Comparison of ENCODE assay signal across 14 mouse cellular contexts in genomic region chr9:58659989-58660388, GRCm38 (mm10).
DNase-seq lines count a peak whose midpoint lies in the region; ATAC-seq and TF ChIP-seq lines count a peak whose summit lies in the region.
"Had no signal": no experiment of that assay in that cellular context is flagged by ENCODE, and none has a peak within 500 bp of the region (broad histone marks: within the 10 kb centered on the region; RNA-seq: fewer than 3 reads in every experiment).

No protein-coding gene starts in this region.

- peak; percentile 90 for DNase-seq in heart, embryonic 10.5 days (ENCODE audit: low spot score)
- DNase-seq in heart, adult 2 months: no peak
- no peak for DNase-seq in lung, adult 2 months
- peak; percentile 71 to 78 for DNase-seq in spleen, postnatal 4 days (ENCODE audit: low spot score in 2 of 2)
- no peak for DNase-seq in layer of hippocampus, adult 11-12 months (ENCODE audit: low spot score)
- no peak for DNase-seq in neural tube, embryonic 10.5 days (ENCODE audit: extremely low spot score, low spot score)
- DNase-seq: cerebellum, adult 8-10 months; right cerebral cortex, postnatal 25 days had no signal

- intact Hi-C loops in heart, adult 2 months (cut with DNase I): no loop called here

- no peak for TF ChIP-seq POLR2A in heart, adult 2 months (IDR thresholded peaks at IDR 0.05; ENCODE audit: insufficient read depth, low read depth, low read length)
- TF ChIP-seq POLR2A in lung, adult 2 months (IDR thresholded peaks at IDR 0.05; ENCODE audit: borderline replicate concordance, extremely low read depth, low read depth, low read length): no peak

- H3K9me3 ChIP-seq in heart, embryonic 10.5 days: no peaks in the 10 kb centered on the region
- no peaks in the 10 kb centered on the region for H3K9me3 ChIP-seq in lung, embryonic 15.5 days
- H3K9me3 ChIP-seq in liver, embryonic 12.5 days (replicated peaks): no peaks in the 10 kb centered on the region
- H3K9me3 ChIP-seq: midbrain, embryonic 15.5 days had no signal

- no peak overlapping the region for H3K9ac ChIP-seq in heart, adult 2 months (ENCODE audit: low read depth, low read length)
- H3K9ac ChIP-seq in lung, embryonic 15.5 days: no peak overlapping the region
- H3K9ac ChIP-seq in liver, embryonic 12.5 days: peak overlapping the region; percentile 68
- H3K9ac ChIP-seq: midbrain, embryonic 15.5 days had no signal

- 69% methylated on average over 9 of the region's 9 CpGs for WGBS in heart, embryonic 10.5 days
- 88% methylated on average over 9 of the region's 9 CpGs for WGBS in heart, adult 2 months
- 56% methylated on average over 9 of the region's 9 CpGs for WGBS in lung, embryonic 15.5 days
- WGBS in lung, adult 2 months: 82% methylated on average over 9 of the region's 9 CpGs
- 44% methylated on average over 9 of the region's 9 CpGs for WGBS in liver, embryonic 12.5 days (ENCODE audit: insufficient replicate concordance)

- ATAC-seq in lung, embryonic 15.5 days (ENCODE audit: borderline replicate concordance, extremely low read depth, low FRiP score, low TSS enrichment): no peak
- peak; percentile 84 for ATAC-seq in liver, embryonic 12.5 days
- ATAC-seq: activated CD4-positive, CD25-positive, alpha-beta regulatory T cell, adult 4 months; forebrain, embryonic 16.5 days; lung, postnatal 0 days; midbrain, embryonic 15.5 days had no signal

- no peak for TF ChIP-seq CTCF in heart, adult 2 months (IDR thresholded peaks at IDR 0.05)
- no peak for TF ChIP-seq CTCF in lung, adult 2 months (IDR thresholded peaks at IDR 0.05; ENCODE audit: insufficient read depth, low read length)

- TF ChIP-seq EP300 in heart, adult 2 months (IDR thresholded peaks at IDR 0.05; ENCODE audit: insufficient read depth, low read depth, low read length): no peak

- H3K4me2 ChIP-seq in lung, embryonic 15.5 days: no peak overlapping the region
- peak overlapping the region; percentile 39 for H3K4me2 ChIP-seq in liver, embryonic 12.5 days
- H3K4me2 ChIP-seq: midbrain, embryonic 15.5 days had no signal

- peak overlapping the region; percentile 85 for H3K27ac ChIP-seq in heart, embryonic 10.5 days
- no peak overlapping the region for H3K27ac ChIP-seq in heart, adult 2 months
- H3K27ac ChIP-seq in lung, embryonic 15.5 days: peak overlapping the region; percentile 7; the same call in 1 of the 2 replicates
- peak overlapping the region; percentile 97 for H3K27ac ChIP-seq in liver, embryonic 12.5 days
- H3K27ac ChIP-seq: midbrain, embryonic 15.5 days had no signal

- no peaks in the 10 kb centered on the region for H3K27me3 ChIP-seq in heart, embryonic 10.5 days (ENCODE audit: insufficient read depth, poor library complexity, severe bottlenecking)
- H3K27me3 ChIP-seq in heart, adult 2 months (ENCODE audit: control insufficient read depth, insufficient read depth, low read length): no peaks in the 10 kb centered on the region
- H3K27me3 ChIP-seq in lung, embryonic 15.5 days: no peaks in the 10 kb centered on the region
- H3K27me3 ChIP-seq in liver, embryonic 12.5 days (replicated peaks): no peaks in the 10 kb centered on the region
- H3K27me3 ChIP-seq: midbrain, embryonic 15.5 days had no signal

- peaks cover 29% of the 10 kb centered on the region for H3K4me1 ChIP-seq in heart, embryonic 10.5 days
- peaks cover 2% of the 10 kb centered on the region; the same call in 1 of the 2 replicates for H3K4me1 ChIP-seq in heart, adult 2 months (ENCODE audit: control insufficient read depth, insufficient read depth, low read length)
- H3K4me1 ChIP-seq in lung, embryonic 15.5 days: peaks cover 11% of the 10 kb centered on the region
- H3K4me1 ChIP-seq in lung, adult 2 months (ENCODE audit: control insufficient read depth, insufficient read depth, low read length): no peaks in the 10 kb centered on the region; the same call in none of the 2 replicates
- H3K4me1 ChIP-seq in liver, embryonic 12.5 days: peaks cover 91% of the 10 kb centered on the region
- H3K4me1 ChIP-seq: midbrain, embryonic 15.5 days had no signal

- H3K36me3 ChIP-seq in heart, embryonic 10.5 days: peaks cover 52% of the 10 kb centered on the region
- no peaks in the 10 kb centered on the region; the same call in 1 of the 2 replicates for H3K36me3 ChIP-seq in heart, adult 2 months (ENCODE audit: control insufficient read depth, insufficient read depth, low read length)
- H3K36me3 ChIP-seq in lung, embryonic 15.5 days: peaks cover 7% of the 10 kb centered on the region
- H3K36me3 ChIP-seq in liver, embryonic 12.5 days: peaks cover 72% of the 10 kb centered on the region

- no peak overlapping the region for H3K4me3 ChIP-seq in heart, embryonic 10.5 days
- no peak overlapping the region for H3K4me3 ChIP-seq in heart, adult 2 months
- no peak overlapping the region for H3K4me3 ChIP-seq in lung, embryonic 15.5 days
- H3K4me3 ChIP-seq in lung, adult 2 months (replicated peaks; ENCODE audit: extremely low read depth, low read depth, low read length): no peak overlapping the region
- no peak overlapping the region for H3K4me3 ChIP-seq in liver, embryonic 12.5 days
- H3K4me3 ChIP-seq: midbrain, embryonic 15.5 days had no signal

- no peaks in the 10 kb centered on the region for H3K79me2 ChIP-seq in heart, adult 2 months (replicated peaks; ENCODE audit: control insufficient read depth, insufficient read depth, low read length)

Comparison
In these comparisons a context has a peak if more than half of its experiments do, and no peak if none do; other contexts are left out.
1. DNase-seq: peak in heart, embryonic 10.5 days (single experiment) and spleen, postnatal 4 days (2 of 2); none in heart, adult 2 months (0 of 2), lung, adult 2 months (single experiment), layer of hippocampus, adult 11-12 months (single experiment) and neural tube, embryonic 10.5 days (single experiment).